Mouse (Mus musculus): ENCODE measurements at regions not wholly inside any gene's neighbourhood (a gene's known extent, or its start where the extent isn't known, plus 50 kb on each side); places are given as distances from the start of the nearest gene placed in this dataset.
A peak's percentile ranks its signal among the peaks of the same experiment; 100 is the strongest.
"Not testable (repeated sequence)": the region's sequence is repeated elsewhere in the genome, so short reads cannot be mapped to it uniquely, and the experiment has no call there.

- DNase-seq (ENCODE audit: low spot score in 2 of 2): no peak
Measured at GRCm38 (mm10) chr13:3341416-3341815, 196.4 kb upstream of the Gdi2 start.

DNA sequence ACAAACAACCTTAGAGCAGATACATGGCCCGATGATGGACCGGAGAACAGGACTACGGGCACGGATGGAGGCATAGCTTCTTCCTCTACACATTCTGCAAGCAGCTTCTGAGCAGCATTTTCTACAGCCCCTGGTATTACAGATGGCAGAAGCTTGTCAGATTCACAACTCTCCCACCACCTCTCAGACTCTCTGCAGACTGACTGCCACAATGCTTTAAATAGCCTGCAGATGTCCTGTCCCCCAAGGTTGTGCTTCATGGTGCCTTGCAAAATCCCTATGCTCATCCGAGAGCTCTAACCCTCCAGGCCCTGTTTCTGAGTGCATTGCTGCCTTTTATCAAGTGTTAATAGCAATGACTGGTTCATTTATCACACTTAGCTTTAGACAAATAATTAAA, 194.3 kb upstream of the Gdi2 start:
- no peak for DNase-seq (ENCODE audit: low spot score in 2 of 2)

DNA sequence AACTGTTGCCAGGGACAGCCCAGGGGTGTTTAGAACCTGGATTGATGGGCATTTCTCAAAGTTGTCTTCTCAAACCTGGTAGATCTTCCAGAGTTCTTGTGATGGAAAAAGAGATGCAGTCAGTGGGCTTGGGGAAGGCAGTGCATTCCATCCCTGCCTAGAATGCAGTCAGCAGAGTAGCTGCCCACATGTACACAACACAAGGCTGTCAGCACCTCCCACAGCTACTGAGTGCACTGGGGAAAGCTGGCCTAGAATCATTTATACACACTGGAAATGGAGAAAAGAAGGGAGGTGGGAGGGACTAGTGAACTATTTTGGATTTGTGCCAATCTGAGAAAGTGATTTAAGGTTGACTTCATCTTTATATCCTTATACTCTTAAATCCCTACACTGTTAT, 183.0 kb upstream of the Gdi2 start:
- DNase-seq (ENCODE audit: low spot score in 2 of 2): not testable (repeated sequence)

GRCm38 (mm10) chr13:3358079-3358608, 179.7 kb upstream of the Gdi2 start:
- no peak for DNase-seq (ENCODE audit: low spot score in 2 of 2)

- no peak for DNase-seq (ENCODE audit: low spot score in 2 of 2)
Measured at GRCm38 (mm10) chr13:3358996-3359750, 178.7 kb upstream of the Gdi2 start.

- DNase-seq (ENCODE audit: low spot score in 2 of 2): not testable (repeated sequence)
Measured at GRCm38 (mm10) chr13:3359751-3360260, 178.1 kb upstream of the Gdi2 start.

DNA sequence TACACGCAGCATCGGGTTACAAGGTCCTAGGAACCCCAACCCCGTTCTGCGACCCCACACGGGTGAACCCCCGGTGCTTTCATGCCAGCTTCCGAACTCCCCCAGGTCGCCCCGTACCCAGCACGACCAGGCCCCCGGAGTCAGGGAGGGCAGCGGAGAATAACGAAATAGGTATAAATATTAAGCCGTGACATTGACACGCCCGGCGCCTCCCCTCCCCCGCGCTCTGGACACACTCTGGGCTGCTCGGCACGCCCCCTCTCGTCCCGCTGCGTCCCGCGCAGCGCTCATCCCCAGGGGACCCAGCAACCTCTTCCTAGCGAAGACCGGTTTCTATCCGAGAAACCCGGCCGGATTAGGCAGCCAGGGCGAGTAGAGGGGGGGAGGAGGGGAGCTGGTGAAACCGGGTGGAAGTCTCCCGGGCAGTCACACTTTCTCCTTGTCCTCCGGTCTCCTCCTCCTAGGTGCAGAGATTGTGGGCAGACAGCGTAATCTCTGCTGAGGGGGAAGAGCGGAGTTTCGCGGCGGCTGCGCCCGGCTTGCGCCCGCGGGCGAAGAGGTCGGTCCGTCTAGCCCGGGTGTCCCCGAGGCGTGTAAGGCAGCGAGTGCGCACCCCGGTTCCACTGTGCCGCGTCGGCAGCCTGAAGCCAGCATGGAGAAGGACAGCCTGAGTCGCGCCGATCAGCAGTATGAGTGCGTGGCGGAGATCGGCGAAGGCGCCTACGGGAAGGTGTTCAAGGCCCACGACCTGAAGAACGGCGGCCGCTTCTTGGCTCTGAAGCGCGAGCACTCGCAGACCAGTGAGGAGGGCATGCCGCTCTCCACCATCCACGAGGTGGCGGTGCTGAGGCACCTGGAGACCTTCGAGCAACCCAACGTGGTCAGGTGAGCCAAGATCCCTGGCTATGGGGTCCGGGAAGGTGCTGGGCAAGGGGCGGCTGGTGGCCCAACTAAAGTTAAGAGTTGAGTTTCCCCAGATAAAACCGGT, 177.1 kb upstream of the Gdi2 start:
- DNase-seq (ENCODE audit: low spot score in 2 of 2): no peak

- DNase-seq (ENCODE audit: low spot score in 2 of 2): no peak
Measured at GRCm38 (mm10) chr13:3372701-3373100, 165.2 kb upstream of the Gdi2 start.

DNA sequence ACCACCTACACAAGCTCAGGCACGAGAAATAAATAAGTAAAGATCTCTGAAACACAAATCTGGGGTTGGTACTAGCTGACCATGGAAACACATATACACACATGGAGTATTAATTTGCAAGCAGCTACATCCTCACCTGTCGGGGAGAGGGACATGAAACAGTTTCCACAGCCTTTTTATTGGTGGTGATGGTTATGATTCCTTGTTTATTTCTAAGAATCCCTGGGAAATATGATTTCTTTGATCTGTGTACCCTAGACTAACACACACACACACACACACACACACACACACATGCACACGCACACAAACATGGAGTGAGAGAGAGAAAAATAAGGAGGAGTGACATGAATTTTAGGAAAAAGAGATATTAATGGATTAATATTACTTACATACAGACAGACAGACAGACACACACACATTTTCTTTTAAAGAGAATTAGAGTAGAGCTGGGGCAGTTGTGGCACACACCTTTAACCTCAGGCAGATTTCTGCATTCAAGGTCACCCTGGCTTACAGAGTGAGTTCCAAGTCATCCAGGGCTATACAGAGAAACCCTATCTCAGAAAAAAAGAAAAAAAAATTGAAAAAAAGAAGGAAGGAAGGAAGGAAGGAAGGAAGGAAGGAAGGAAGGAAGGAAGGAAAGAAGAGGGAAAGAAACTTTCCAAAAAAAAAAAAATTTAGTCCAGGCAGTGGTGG, 164.2 kb upstream of the Gdi2 start:
- not testable (repeated sequence) for DNase-seq (ENCODE audit: low spot score in 2 of 2)

- DNase-seq (ENCODE audit: low spot score in 2 of 2): no peak
Measured at GRCm38 (mm10) chr13:3374796-3375195, 163.1 kb upstream of the Gdi2 start.

DNA sequence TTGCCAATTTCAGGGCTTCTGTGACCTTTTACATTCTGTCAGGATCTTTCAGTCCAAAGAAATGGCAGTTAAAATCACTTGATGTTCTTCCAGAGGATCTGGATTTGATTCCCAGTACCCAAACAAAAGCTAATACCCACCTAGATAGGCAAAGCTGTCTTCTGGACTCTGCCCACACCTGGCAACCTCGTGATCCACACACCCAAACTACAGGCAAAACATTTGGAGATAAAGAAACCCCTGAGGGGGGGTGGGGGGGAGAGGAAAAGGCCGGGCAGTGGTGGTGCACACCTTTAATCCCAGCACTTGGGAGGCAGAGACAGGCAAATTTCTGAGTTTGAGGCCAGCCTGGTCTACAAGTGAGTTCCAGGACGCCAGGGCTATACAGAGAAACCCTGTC, 160.1 kb upstream of the Gdi2 start:
- not testable (repeated sequence) for DNase-seq (ENCODE audit: low spot score in 2 of 2)

- not testable (repeated sequence) for DNase-seq (ENCODE audit: low spot score in 2 of 2)
Measured at GRCm38 (mm10) chr13:3405783-3406182, 132.1 kb upstream of the Gdi2 start.

DNA sequence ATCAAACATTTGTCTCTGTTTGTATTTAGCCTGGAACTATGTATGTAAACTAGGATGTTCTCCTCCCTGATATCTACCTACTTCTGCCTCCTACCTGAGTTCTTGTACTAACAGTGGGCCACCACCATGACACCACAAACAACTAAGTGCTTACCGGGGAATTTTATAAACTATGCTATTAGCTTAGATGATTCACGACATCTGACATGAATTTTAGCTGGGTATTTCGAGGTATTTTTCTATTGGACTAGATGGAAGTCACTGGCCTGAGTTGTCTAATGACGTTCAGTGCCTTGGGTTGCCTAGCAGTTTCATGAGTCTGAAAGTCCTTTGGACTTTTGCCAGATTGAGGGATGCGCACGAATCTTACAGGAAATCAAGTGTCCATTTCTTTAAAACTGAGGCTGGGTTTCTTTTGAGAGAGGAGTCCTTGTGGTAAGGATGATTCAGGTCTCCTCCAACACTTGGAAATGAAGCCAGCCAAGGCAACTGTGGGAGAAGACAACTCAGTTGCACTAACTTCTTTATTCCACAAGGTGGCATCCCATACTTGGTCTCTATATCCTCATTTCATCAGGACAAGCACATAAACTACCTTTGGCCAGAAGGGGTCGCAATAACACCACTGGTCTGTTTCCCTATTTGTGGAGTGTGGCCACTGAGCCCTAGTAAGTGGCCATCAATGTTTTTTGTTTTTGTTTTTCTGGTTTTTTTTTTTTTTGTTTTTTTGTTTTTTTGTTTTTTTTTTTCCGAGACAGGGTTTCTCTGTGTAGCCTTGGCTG, 131.4 kb upstream of the Gdi2 start:
- DNase-seq (ENCODE audit: low spot score in 2 of 2): peak; percentile 65 to 85

DNA sequence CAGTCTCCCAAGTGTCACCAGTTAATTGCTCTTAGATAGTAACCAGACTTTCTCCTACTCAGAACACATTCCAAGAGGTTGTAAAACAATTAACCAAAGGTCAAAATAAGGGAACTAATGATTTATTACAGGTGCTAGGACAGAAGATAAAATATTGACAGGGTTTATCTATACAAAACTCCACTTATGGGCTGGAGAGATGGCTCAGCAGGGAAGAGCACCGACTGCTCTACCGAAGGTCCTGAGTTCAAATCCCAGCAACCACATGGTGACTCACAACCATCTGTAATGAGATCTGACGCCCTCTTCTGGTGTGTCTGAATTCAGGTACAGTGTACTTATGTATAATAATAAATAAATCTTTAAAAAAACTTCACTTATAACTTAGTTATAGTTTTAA, 127.6 kb upstream of the Gdi2 start:
- DNase-seq (ENCODE audit: low spot score in 2 of 2): not testable (repeated sequence)

- DNase-seq (ENCODE audit: low spot score in 2 of 2): no peak
Measured at GRCm38 (mm10) chr13:3417026-3417425, 120.8 kb upstream of the Gdi2 start.

DNA sequence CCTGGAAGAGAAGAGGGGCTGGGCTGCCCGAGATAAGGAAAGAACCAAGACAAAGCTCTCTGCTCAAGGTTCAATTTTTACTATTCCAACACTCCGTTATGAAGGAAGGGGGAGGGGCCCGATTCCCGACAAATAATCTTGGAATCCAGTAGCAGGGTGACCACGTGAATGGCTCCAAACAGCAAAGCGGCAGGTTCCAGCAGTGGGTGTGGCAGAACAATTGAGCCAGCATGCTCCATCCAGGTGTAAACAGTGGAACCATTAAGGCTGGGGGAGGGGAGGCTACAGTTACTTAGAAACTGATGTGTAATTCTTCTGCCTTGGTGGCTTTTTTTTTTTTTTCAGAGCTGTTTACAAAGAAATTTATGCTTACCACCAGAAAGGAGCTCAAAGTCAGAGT, 82.5 kb upstream of the Gdi2 start:
- not testable (repeated sequence) for DNase-seq (ENCODE audit: low spot score in 2 of 2)

DNA sequence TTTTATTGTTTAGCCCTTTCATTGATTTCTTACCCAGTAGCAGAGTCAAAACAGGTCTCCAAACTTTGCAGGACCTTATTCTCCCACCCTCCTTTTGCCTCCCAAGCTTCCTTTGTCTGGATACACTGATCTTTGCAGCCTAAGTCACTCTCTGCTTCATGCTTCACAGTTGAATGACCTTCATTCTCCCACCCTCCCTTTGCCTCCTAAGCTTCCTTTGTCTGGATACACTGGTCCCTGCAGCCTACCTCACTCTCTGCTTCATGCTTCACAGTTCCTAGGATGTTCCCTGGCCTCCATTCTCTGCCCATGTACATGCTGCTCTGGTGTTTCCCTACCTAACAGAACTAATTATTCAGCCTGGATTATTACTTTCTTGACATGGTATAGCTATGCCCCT, 61.0 kb upstream of the Gdi2 start:
- no peak for DNase-seq (ENCODE audit: low spot score in 2 of 2)

DNA sequence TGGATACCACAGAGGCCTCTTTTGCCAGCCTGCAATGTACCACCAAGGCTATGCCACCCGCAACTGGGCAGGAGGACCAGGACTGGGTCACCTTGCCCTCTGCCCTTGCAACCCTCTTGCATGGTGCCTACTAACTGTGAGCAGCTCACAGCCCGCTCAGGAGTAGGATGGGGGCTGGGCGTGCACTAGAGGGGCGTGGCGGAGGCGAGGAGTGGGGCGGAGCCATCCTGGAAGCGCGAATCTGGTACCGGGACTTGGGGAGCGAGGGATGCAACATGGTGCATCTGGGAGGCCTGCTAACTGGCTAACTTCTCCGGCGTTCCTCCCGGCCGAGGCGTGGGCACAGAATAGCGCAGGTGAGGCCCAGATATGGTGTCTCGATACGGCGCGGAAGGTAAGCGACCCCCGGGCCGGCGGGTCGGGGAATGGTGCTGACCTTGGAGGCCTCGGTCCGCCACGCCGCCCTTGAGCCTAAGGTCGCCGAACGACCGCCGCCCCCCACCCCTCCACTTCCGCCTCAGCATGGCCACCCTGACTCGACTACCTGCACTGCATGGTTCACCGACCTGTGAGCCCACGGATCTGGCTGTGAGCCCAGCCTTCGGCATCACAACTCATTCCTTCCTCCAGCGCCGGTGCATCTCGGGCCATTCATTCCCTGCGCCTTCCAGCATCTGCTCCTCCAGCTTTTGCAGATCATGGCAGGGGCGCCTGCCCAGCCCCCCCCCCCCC, 59.7 kb upstream of the Gdi2 start:
- peak in 1 of 2 experiments; percentile 12 for DNase-seq (ENCODE audit: low spot score in 2 of 2)

Data from natural killer cell, adult 2 months (primary cell).